Mouse (Mus musculus): Measurements from ENCODE around the gene Ms4a4a. TPM values are rescaled to one million over a fixed set of nuclear protein-coding genes. Genes with fewer than 3 reads are reported as not detected.

The Ms4a4a gene
- polyA plus RNA-seq (2012; rRNA removed) = 0.14 and 0.31 TPM in 2 replicates

DNA sequence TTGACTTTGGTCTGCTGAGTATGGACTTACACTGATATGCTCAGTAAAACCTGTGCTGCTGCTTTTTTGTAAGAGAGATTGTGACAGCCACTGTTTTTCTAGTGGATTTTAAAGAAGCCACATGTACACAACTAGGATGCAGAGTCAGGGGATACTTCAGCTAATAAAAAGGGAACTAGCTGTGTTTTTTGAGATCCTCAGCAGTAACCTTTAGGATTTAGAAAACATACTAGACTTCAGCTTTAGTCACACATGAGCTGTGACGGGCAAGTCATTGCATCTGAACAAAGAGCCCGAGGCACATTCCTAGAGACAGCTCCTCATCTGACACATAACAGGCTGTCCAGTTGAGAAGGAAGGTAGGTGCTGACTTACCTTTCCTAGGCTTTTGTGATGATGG lies at the start of gene Ms4a4a:
Gene Ms4a4a (plus strand): TSS at position 251 of the 400 bp plus-strand sequence.
- no peak within 1 kb of the TSS for H3K27ac ChIP-seq (ENCODE audit: insufficient read depth, low read length)
- 73% methylated on average over 2 of the region's 2 CpGs for WGBS
- no peak for TF ChIP-seq POLR2A (IDR thresholded peaks at IDR 0.05; ENCODE audit: borderline replicate concordance, insufficient read depth, low read length)
- TF ChIP-seq CTCF (IDR thresholded peaks at IDR 0.05; ENCODE audit: borderline replicate concordance, insufficient read depth, low read depth, low read length) = no peak
- no peak for DNase-seq
- no peak within 1 kb of the TSS for H3K4me3 ChIP-seq (replicated peaks; ENCODE audit: insufficient read depth, low read depth, low read length)
- H3K27me3 ChIP-seq (ENCODE audit: control insufficient read depth, insufficient read depth, low read length) = no peaks in the 10 kb centered on the region
- no peaks in the 10 kb centered on the region for H3K4me1 ChIP-seq (ENCODE audit: control insufficient read depth, insufficient read depth, low read length)

- no peak within 1 kb of the TSS for H3K4me3 ChIP-seq (replicated peaks; ENCODE audit: insufficient read depth, low read depth, low read length)
- no peak within 1 kb of the TSS for H3K27ac ChIP-seq (ENCODE audit: insufficient read depth, low read length)
- H3K27me3 ChIP-seq (ENCODE audit: control insufficient read depth, insufficient read depth, low read length) = no peaks in the 10 kb centered on the region; the same call in 1 of the 2 replicates
- DNase-seq = no peak
- 83% methylated on average over 6 of the region's 6 CpGs for WGBS
- H3K4me1 ChIP-seq (ENCODE audit: control insufficient read depth, insufficient read depth, low read length) = no peaks in the 10 kb centered on the region
- no peak for TF ChIP-seq POLR2A (IDR thresholded peaks at IDR 0.05; ENCODE audit: borderline replicate concordance, insufficient read depth, low read length)
- TF ChIP-seq CTCF (IDR thresholded peaks at IDR 0.05; ENCODE audit: borderline replicate concordance, insufficient read depth, low read depth, low read length) = no peak
These were observed 39.4 kb upstream of the Ms4a4a start, which contains the start of gene Ms4a7 for GRCm38 (mm10) chr19:11335932-11336331. Ms4a7 (minus strand) TSS chr19:11336146.

- no peak for TF ChIP-seq CTCF (IDR thresholded peaks at IDR 0.05; ENCODE audit: borderline replicate concordance, insufficient read depth, low read depth, low read length)
- TF ChIP-seq POLR2A (IDR thresholded peaks at IDR 0.05; ENCODE audit: borderline replicate concordance, insufficient read depth, low read length) = no peak
- Histone ChIP-seq H3K4me3 (replicated peaks; ENCODE audit: insufficient read depth, low read depth, low read length) (no peak overlapping the region), H3K27ac (ENCODE audit: insufficient read depth, low read length) (no peak overlapping the region), H3K27me3 (ENCODE audit: control insufficient read depth, insufficient read depth, low read length) (no peaks in the 10 kb centered on the region; the same call in 1 of the 2 replicates), H3K4me1 (ENCODE audit: control insufficient read depth, insufficient read depth, low read length) (no peaks in the 10 kb centered on the region)
- no peak for DNase-seq
These were observed 32.2 kb upstream of the Ms4a4a start for GRCm38 (mm10) chr19:11343147-11343546.

- Histone ChIP-seq H3K4me3 (replicated peaks; ENCODE audit: insufficient read depth, low read depth, low read length) (no peak overlapping the region), H3K4me1 (ENCODE audit: control insufficient read depth, insufficient read depth, low read length) (no peaks in the 10 kb centered on the region), H3K27ac (ENCODE audit: insufficient read depth, low read length) (no peak overlapping the region), H3K27me3 (ENCODE audit: control insufficient read depth, insufficient read depth, low read length) (no peaks in the 10 kb centered on the region; the same call in 1 of the 2 replicates)
- DNase-seq = no peak
- TF ChIP-seq CTCF (IDR thresholded peaks at IDR 0.05; ENCODE audit: borderline replicate concordance, insufficient read depth, low read depth, low read length) = no peak
- no peak for TF ChIP-seq POLR2A (IDR thresholded peaks at IDR 0.05; ENCODE audit: borderline replicate concordance, insufficient read depth, low read length)
These were observed 31.3 kb upstream of the Ms4a4a start for GRCm38 (mm10) chr19:11343992-11344391.

GRCm38 (mm10) chr19:11349698-11350481 lies 25.4 kb upstream of the Ms4a4a start:
- Histone ChIP-seq H3K27ac (ENCODE audit: insufficient read depth, low read length) (no peak overlapping the region), H3K4me1 (ENCODE audit: control insufficient read depth, insufficient read depth, low read length) (no peaks in the 10 kb centered on the region), H3K4me3 (replicated peaks; ENCODE audit: insufficient read depth, low read depth, low read length) (no peak overlapping the region), H3K27me3 (ENCODE audit: control insufficient read depth, insufficient read depth, low read length) (no peaks in the 10 kb centered on the region)
- no peak for TF ChIP-seq POLR2A (IDR thresholded peaks at IDR 0.05; ENCODE audit: borderline replicate concordance, insufficient read depth, low read length)
- TF ChIP-seq CTCF (IDR thresholded peaks at IDR 0.05; ENCODE audit: borderline replicate concordance, insufficient read depth, low read depth, low read length) = no peak
- DNase-seq = no peak
- 42% methylated on average over 7 of the region's 7 CpGs for WGBS

DNA sequence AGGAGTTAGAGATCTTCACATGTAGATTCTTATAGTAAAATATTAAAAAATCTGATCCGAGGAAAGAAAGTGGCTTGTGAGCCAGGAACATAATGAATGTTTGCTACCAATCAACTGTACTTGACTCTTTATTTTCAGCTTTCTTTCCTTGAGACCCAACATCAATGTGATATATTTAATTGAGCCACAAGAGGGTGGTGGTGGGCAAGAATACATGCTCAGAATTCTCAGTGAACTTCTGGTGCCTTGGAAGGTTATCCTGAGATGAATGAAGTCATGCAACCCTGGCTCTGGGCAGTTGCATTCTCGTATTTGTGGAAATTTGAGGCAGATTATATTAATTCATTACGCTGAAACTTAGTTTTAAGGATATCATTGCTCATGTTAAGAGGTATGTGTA lies 23.4 kb upstream of the Ms4a4a start:
- no peaks in the 10 kb centered on the region for H3K4me1 ChIP-seq (ENCODE audit: control insufficient read depth, insufficient read depth, low read length)
- no peak overlapping the region for H3K4me3 ChIP-seq (replicated peaks; ENCODE audit: insufficient read depth, low read depth, low read length)
- no peak for DNase-seq
- TF ChIP-seq CTCF (IDR thresholded peaks at IDR 0.05; ENCODE audit: borderline replicate concordance, insufficient read depth, low read depth, low read length) = no peak
- no peak for TF ChIP-seq POLR2A (IDR thresholded peaks at IDR 0.05; ENCODE audit: borderline replicate concordance, insufficient read depth, low read length)
- H3K27ac ChIP-seq (ENCODE audit: insufficient read depth, low read length) = no peak overlapping the region
- 48% methylated on average over 3 of the region's 3 CpGs for WGBS
- H3K27me3 ChIP-seq (ENCODE audit: control insufficient read depth, insufficient read depth, low read length) = no peaks in the 10 kb centered on the region

DNA sequence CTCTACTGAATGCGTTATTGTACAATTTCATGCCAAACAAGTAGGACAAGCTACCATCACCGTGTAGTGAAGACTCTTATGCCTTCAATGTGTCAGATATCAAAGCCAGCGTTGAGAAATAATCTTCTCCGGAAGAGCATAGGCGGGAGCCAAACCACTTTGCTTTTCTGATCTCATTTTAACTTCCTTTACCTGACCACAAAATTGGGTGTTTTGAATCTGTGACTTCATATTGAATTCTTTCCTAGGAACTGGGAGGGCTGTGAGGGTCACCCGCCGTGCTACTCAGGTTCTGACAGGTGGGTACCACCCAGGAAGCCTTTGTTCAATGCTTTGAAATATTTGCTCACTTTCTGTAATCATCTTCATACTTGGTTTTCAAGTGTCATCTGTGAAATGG lies 19.6 kb upstream of the Ms4a4a start:
- TF ChIP-seq POLR2A (IDR thresholded peaks at IDR 0.05; ENCODE audit: borderline replicate concordance, insufficient read depth, low read length) (no peak), CTCF (IDR thresholded peaks at IDR 0.05; ENCODE audit: borderline replicate concordance, insufficient read depth, low read depth, low read length) (no peak)

DNA sequence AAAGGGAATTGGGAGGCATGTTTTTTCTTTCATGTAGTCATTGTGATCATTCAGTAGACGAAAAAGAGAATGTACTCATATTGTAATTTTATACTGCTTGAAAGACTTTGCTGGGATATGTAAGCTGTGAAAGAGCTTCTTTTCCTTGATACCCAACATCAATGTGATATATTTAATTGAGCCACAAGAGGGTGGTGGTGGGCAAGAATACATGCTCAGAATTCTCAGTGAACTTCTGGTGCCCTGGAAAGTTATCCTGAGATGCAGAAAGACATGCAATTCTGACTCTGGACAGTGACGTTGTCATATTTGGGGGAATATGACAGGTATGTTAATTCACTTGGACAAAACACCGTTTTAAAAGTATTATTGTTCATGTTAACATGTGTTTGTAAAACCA lies 15.2 kb upstream of the Ms4a4a start:
- Histone ChIP-seq H3K4me1 (ENCODE audit: control insufficient read depth, insufficient read depth, low read length) (no peaks in the 10 kb centered on the region), H3K27me3 (ENCODE audit: control insufficient read depth, insufficient read depth, low read length) (no peaks in the 10 kb centered on the region), H3K27ac (ENCODE audit: insufficient read depth, low read length) (no peak overlapping the region), H3K4me3 (replicated peaks; ENCODE audit: insufficient read depth, low read depth, low read length) (no peak overlapping the region)
- 57% methylated on average over 3 of the region's 3 CpGs for WGBS
- DNase-seq = no peak
- TF ChIP-seq CTCF (IDR thresholded peaks at IDR 0.05; ENCODE audit: borderline replicate concordance, insufficient read depth, low read depth, low read length) = no peak
- no peak for TF ChIP-seq POLR2A (IDR thresholded peaks at IDR 0.05; ENCODE audit: borderline replicate concordance, insufficient read depth, low read length)

More for the DNA sequence above, 19.6 kb upstream of the Ms4a4a start:
- Histone ChIP-seq H3K4me1 (ENCODE audit: control insufficient read depth, insufficient read depth, low read length) (no peaks in the 10 kb centered on the region), H3K27me3 (ENCODE audit: control insufficient read depth, insufficient read depth, low read length) (no peaks in the 10 kb centered on the region), H3K27ac (ENCODE audit: insufficient read depth, low read length) (no peak overlapping the region), H3K4me3 (replicated peaks; ENCODE audit: insufficient read depth, low read depth, low read length) (no peak overlapping the region)
- WGBS = 82% methylated on average over 7 of the region's 7 CpGs
- DNase-seq = no peak
